Mouse (Mus musculus) limb, embryonic 14.5 days (tissue): ENCODE measurements around the gene Osgin1. TPM values are rescaled to one million over a fixed set of nuclear protein-coding genes. Genes with fewer than 3 reads are reported as not detected.

Experiments
- ATAC-seq: fragments of 200-750 bp; cut with Nextera tagmentation; 2 replicates; pipeline ENCODE4 v1.8.0; 2017; ENCODE audit warnings: low read depth, moderate number of reproducible peaks, moderate TSS enrichment; ENCODE audit not compliant: low FRiP score
- DNase-seq: peaks from one replicate; pipeline ENCODE4 v3.0.0-alpha.2; 2015; ENCODE audit warnings: low spot score
- H3K27ac ChIP-seq: fragments of 300-500 bp; sonication (generic); replicated peaks from 2 replicates; pipeline ENCODE4 v1.5.1; 2014; ENCODE audit warnings: low read depth, mild to moderate bottlenecking, low read length, moderate library complexity, mixed read lengths
- H3K27me3 ChIP-seq: fragments of 300-500 bp; sonication (generic); 2 replicates; pipeline ENCODE4 v1.6.1; 2014; ENCODE audit warnings: low read length, mixed read lengths; ENCODE audit not compliant: control insufficient read depth, insufficient read depth
- H3K36me3 ChIP-seq: fragments of 300-500 bp; sonication (generic); 2 replicates; pipeline ENCODE4 v1.6.1; 2014; ENCODE audit warnings: mild to moderate bottlenecking, low read length, moderate library complexity, mixed read lengths; ENCODE audit not compliant: control insufficient read depth, insufficient read depth
- H3K4me1 ChIP-seq: fragments of 300-500 bp; sonication (generic); 2 replicates; pipeline ENCODE4 v1.6.1; 2014; ENCODE audit warnings: antibody characterized with exemption, low read length, mixed read lengths; ENCODE audit not compliant: control insufficient read depth, insufficient read depth
- H3K4me2 ChIP-seq: fragments of 300-500 bp; sonication (generic); replicated peaks from 2 replicates; pipeline ENCODE4 v1.6.1; 2014; ENCODE audit warnings: low read depth, mild to moderate bottlenecking, low read length, moderate library complexity; ENCODE audit not compliant: severe bottlenecking
- H3K4me3 ChIP-seq: fragments of 300-500 bp; sonication (generic); replicated peaks from 2 replicates; pipeline ENCODE4 v1.5.1; 2014; ENCODE audit warnings: low read length
- H3K9ac ChIP-seq: fragments of 300-500 bp; sonication (generic); 2 replicates; pipeline ENCODE4 v1.6.1; 2014; ENCODE audit warnings: mild to moderate bottlenecking, low read depth, low read length, moderate library complexity; ENCODE audit not compliant: severe bottlenecking
- H3K9me3 ChIP-seq: fragments of 300-500 bp; sonication (generic); 2 replicates; pipeline ENCODE4 v1.6.1; 2016; ENCODE audit warnings: low read length; ENCODE audit not compliant: control insufficient read depth
- POLR2A ChIP-seq: fragments of 200-500 bp; IDR thresholded peaks from 2 replicates; pipeline ENCODE4 v1.8.0; 2012; ENCODE audit warnings: inconsistent platforms, mild to moderate bottlenecking, moderate library complexity, borderline replicate concordance; ENCODE audit not compliant: insufficient read depth, insufficient read length; ENCODE audit errors: extremely low read depth
- WGBS: fragments of 180-500 bp; shearing (Covaris S2); extraction: QIAGEN DNeasy Blood & Tissue Kit; methylation state at CpG from one replicate; pipeline ENCODE4 v1.1.7; 2014; 5-methylcytosine and 5-hydroxymethylcytosine counted together
- polyA plus RNA-seq, 2 experiments: library from polyadenylated mRNA; depleted of rRNA in 1 of 2; stranded (reverse) in 1 of 2; unstranded in 1 of 2; fragments of >200 nt; fragmentation: Nextera tagmentation in 1 of 2; extraction: Ambion mirVana in 1 of 2; gene quantifications; 2 replicates each; pipeline versions ENCODE4 v1.2.1 to v1.2.3; 2012 to 2014

The Osgin1 gene
- polyA plus RNA-seq, 2 experiments = 2.1 to 2.2 TPM

- H3K4me2 ChIP-seq = no peak overlapping the region
- H3K9ac ChIP-seq = no peak overlapping the region
- DNase-seq = no peak
- H3K9me3 ChIP-seq = no peaks in the 10 kb centered on the region
- H3K4me1 ChIP-seq = peaks cover 7% of the 10 kb centered on the region; the same call in 1 of the 2 replicates
- TF ChIP-seq POLR2A = no peak
- WGBS = 92% methylated on average over 2 of the region's 2 CpGs
- ATAC-seq = no peak
- H3K27ac ChIP-seq = no peak overlapping the region
- H3K36me3 ChIP-seq = no peaks in the 10 kb centered on the region
- H3K27me3 ChIP-seq = no peaks in the 10 kb centered on the region
- no peak overlapping the region for H3K4me3 ChIP-seq
These were observed 5.5 kb downstream of the Osgin1 start for GRCm38 (mm10) chr8:119439424-119439823.

DNA sequence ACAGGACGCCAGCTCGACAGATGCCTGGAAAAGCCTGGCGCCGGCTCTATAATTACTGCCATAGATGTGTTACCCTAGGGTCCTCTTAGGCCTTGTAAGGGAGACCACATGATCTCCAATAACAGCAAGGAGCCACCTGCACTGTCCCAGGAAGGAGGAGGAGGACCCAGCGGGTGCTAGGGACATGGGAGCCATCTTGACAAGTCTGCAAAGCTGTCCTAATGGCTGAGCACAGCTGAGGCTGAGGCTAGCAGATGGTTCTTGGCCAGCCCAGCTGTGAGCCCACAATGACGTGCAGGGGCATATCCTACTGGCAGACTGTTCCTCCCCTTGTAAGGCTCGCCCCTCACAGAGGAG, 5.9 kb downstream of the Osgin1 start:
- H3K4me2 ChIP-seq = no peak overlapping the region

DNA sequence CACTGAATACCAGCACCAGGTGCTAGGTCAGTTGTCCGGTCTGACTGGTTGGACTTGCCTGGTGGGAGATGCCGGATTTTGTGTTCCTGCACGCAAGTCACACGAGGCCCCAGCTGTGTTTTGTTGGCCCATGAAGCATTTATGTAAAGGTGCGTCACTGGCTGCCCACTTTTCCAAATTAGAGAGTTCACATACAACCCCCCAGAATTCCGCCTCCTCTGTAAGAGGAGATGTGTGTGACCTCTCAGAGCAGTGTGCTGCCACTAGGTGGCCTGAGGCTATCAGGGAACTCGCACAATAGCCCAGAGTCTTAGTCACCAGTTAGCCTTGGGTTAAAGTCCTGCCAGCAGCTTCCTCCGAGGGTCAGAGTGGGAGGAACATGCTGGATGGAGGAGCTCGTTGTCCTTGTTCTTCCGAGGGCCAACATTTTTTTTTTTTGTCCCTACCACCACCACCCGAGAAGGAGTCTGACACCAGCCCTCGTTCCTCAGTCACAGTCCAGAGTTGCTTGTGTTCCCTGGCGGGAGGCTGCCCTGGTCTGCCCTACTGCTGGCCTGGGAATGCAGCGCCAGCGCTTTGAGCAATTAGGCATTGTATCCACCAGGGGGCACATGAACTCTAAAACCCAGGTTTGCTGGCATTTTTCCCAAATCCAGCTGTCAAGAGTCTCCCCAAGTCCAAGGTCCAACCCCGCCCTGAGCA, 6.5 kb downstream of the Osgin1 start:
- DNase-seq (peak; percentile 86), ATAC-seq (peak; percentile 54)
- Histone ChIP-seq H3K9ac (no peak overlapping the region), H3K36me3 (no peaks in the 10 kb centered on the region), H3K4me1 (peaks cover 7% of the 10 kb centered on the region; the same call in 1 of the 2 replicates), H3K9me3 (no peaks in the 10 kb centered on the region), H3K4me2 (0 out of 2 replicates have a peak overlapping the region, but pooled peaks have one; percentile 19), H3K27me3 (no peaks in the 10 kb centered on the region), H3K27ac (no peak overlapping the region), H3K4me3 (no peak overlapping the region)
- WGBS = 9% methylated on average over 16 of the region's 16 CpGs
- TF ChIP-seq POLR2A = no peak

More for the DNA sequence above, 5.9 kb downstream of the Osgin1 start:
- Histone ChIP-seq H3K27me3 (no peaks in the 10 kb centered on the region), H3K4me3 (no peak overlapping the region), H3K9me3 (no peaks in the 10 kb centered on the region), H3K4me1 (peaks cover 7% of the 10 kb centered on the region; the same call in 1 of the 2 replicates), H3K36me3 (no peaks in the 10 kb centered on the region), H3K27ac (no peak overlapping the region), H3K9ac (no peak overlapping the region)
- 49% methylated on average over 7 of the region's 7 CpGs for WGBS
- TF ChIP-seq POLR2A = no peak
- peak; percentile 36; the same call in 1 of the 2 replicates for ATAC-seq
- DNase-seq = no peak

DNA sequence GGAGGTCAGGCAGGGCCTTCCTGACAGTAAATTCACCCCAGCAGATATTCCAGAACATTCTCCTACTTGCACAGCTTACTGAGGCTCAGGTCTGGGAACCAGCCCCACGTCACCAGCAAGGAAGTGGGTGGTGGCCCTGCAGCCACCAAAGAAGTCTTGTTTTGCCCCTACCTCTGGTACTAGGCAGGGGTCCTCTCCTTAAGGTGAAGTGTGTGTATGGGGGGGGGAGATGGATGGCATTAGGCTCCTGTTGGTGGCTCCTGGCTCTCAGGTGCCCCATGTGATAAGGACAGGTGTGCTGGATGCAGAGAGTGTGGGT, 7.0 kb downstream of the Osgin1 start:
- WGBS = 33% methylated on average over 1 of the region's 1 CpGs
- peaks cover 7% of the 10 kb centered on the region; the same call in 1 of the 2 replicates for H3K4me1 ChIP-seq
- H3K9me3 ChIP-seq = no peaks in the 10 kb centered on the region
- no peak overlapping the region for H3K9ac ChIP-seq
- H3K36me3 ChIP-seq = no peaks in the 10 kb centered on the region
- no peaks in the 10 kb centered on the region for H3K27me3 ChIP-seq
- ATAC-seq (0 out of 2 replicates have a peak, but pooled peaks have one; percentile 9), DNase-seq (no peak)
- H3K27ac ChIP-seq = no peak overlapping the region
- no peak for TF ChIP-seq POLR2A
- H3K4me2 ChIP-seq = 0 out of 2 replicates have a peak overlapping the region, but pooled peaks have one; percentile 19
- H3K4me3 ChIP-seq = no peak overlapping the region

DNA sequence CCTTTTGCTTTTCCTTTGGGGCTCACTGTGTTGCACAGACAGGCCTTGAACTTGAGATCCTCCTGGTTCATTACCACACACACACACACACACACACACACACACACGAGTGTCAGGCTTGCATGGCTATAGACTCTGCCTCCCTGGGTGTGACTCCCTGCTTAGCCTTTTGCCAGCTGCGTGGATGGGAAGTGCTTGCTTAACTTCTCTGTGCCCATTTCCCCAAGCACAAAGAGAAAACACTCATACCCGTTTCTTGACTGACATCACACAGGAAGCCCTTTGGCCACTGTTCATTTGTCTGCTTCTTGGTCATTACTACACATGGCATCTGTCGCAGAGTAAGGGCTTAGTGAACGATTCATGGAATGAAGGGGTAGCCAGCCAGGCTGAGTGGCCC, 8.1 kb downstream of the Osgin1 start:
- DNase-seq (no peak), ATAC-seq (no peak)
- Histone ChIP-seq H3K4me2 (no peak overlapping the region), H3K27me3 (peaks cover under 1% of the 10 kb centered on the region; the same call in 1 of the 2 replicates), H3K36me3 (no peaks in the 10 kb centered on the region), H3K9me3 (no peaks in the 10 kb centered on the region), H3K27ac (no peak overlapping the region), H3K4me3 (no peak overlapping the region), H3K9ac (no peak overlapping the region), H3K4me1 (peaks cover 9% of the 10 kb centered on the region; the same call in 1 of the 2 replicates)
- WGBS = 67% methylated on average over 5 of the region's 5 CpGs
- TF ChIP-seq POLR2A = no peak
